Comparison of ENCODE assay signal across 9 mouse cellular contexts in genomic region chr4:53219351-53219750, GRCm38 (mm10). TPM values are rescaled to one million over a fixed set of nuclear protein-coding genes. Genes with fewer than 3 reads are reported as not detected.
A peak's percentile ranks its signal among the peaks of the same experiment; 100 is the strongest.
DNase-seq lines count a peak whose midpoint lies in the region; ATAC-seq and TF ChIP-seq lines count a peak whose summit lies in the region.
"Had no signal": no experiment of that assay in that cellular context is flagged by ENCODE, and none has a peak within 500 bp of the region (broad histone marks: within the 10 kb centered on the region; RNA-seq: fewer than 3 reads in every experiment).

No protein-coding gene starts in this region.

- H3K27ac ChIP-seq in forebrain, embryonic 14.5 days (ENCODE audit: low read depth, low read length): peak overlapping the region; percentile 65; the same call in 1 of the 2 replicates
- H3K27ac ChIP-seq in forebrain, embryonic 11.5 days (ENCODE audit: low read depth, low read length): no peak overlapping the region
- peak overlapping the region; percentile 73 for H3K27ac ChIP-seq in embryonic fibroblast, embryonic 13.5 days (ENCODE audit: insufficient read depth, low read length)
- no peak overlapping the region for H3K27ac ChIP-seq in lung, embryonic 16.5 days (ENCODE audit: low read length)

- peaks cover 21% of the 10 kb centered on the region for H3K4me1 ChIP-seq in forebrain, embryonic 14.5 days (ENCODE audit: control insufficient read depth, insufficient read depth, low read length)
- H3K4me1 ChIP-seq in forebrain, embryonic 11.5 days (replicated peaks; ENCODE audit: control insufficient read depth, insufficient read depth, low read length): peaks cover 9% of the 10 kb centered on the region; the same call in 1 of the 2 replicates
- H3K4me1 ChIP-seq in embryonic fibroblast, embryonic 13.5 days (ENCODE audit: control insufficient read depth, insufficient read depth, low read length): peaks cover 12% of the 10 kb centered on the region
- H3K4me1 ChIP-seq in lung, embryonic 16.5 days (replicated peaks; ENCODE audit: control insufficient read depth, insufficient read depth, low read length): peaks cover 20% of the 10 kb centered on the region

- no peak for TF ChIP-seq POLR2A in embryonic fibroblast, embryonic 13.5 days (IDR thresholded peaks at IDR 0.05; ENCODE audit: low read depth, low read length)

- H3K9me3 ChIP-seq in forebrain, embryonic 14.5 days (replicated peaks; ENCODE audit: control insufficient read depth, low read length): no peaks in the 10 kb centered on the region
- H3K9me3 ChIP-seq in forebrain, embryonic 11.5 days (ENCODE audit: control insufficient read depth, low read length): no peaks in the 10 kb centered on the region
- no peaks in the 10 kb centered on the region for H3K9me3 ChIP-seq in lung, embryonic 16.5 days (ENCODE audit: control insufficient read depth, low read length)
- H3K9me3 ChIP-seq: limb, embryonic 12.5 days had no signal

- DNase-seq in forebrain, embryonic 14.5 days (ENCODE audit: low spot score): peak; percentile 54
- DNase-seq in forebrain, embryonic 11.5 days (ENCODE audit: low spot score): no peak
- DNase-seq in 3134 (ENCODE audit: extremely low read depth, insufficient read length, low spot score): peak; percentile 72
- peak; percentile 76 for DNase-seq in heart, postnatal 25 days (ENCODE audit: low spot score)
- no peak for DNase-seq in thymus, adult 18-20 months
- DNase-seq in retina, postnatal 1 day: no peak

- no peaks in the 10 kb centered on the region for H3K36me3 ChIP-seq in forebrain, embryonic 14.5 days (ENCODE audit: control insufficient read depth, insufficient read depth, low read length)
- no peaks in the 10 kb centered on the region for H3K36me3 ChIP-seq in forebrain, embryonic 11.5 days (ENCODE audit: control insufficient read depth, insufficient read depth, low read length)
- H3K36me3 ChIP-seq in lung, embryonic 16.5 days (ENCODE audit: control insufficient read depth, insufficient read depth, low read length): no peaks in the 10 kb centered on the region
- H3K36me3 ChIP-seq: limb, embryonic 12.5 days had no signal

- H3K9ac ChIP-seq in forebrain, embryonic 14.5 days (ENCODE audit: low read length): no peak overlapping the region
- no peak overlapping the region for H3K9ac ChIP-seq in forebrain, embryonic 11.5 days (ENCODE audit: low read length)
- H3K9ac ChIP-seq in lung, embryonic 16.5 days (ENCODE audit: low read length): no peak overlapping the region
- H3K9ac ChIP-seq: limb, embryonic 12.5 days had no signal

- no peaks in the 10 kb centered on the region for H3K27me3 ChIP-seq in forebrain, embryonic 14.5 days (replicated peaks; ENCODE audit: control insufficient read depth, insufficient read depth, low read length)
- no peaks in the 10 kb centered on the region for H3K27me3 ChIP-seq in forebrain, embryonic 11.5 days (ENCODE audit: control insufficient read depth, insufficient read depth, low read length)
- no peaks in the 10 kb centered on the region for H3K27me3 ChIP-seq in lung, embryonic 16.5 days (ENCODE audit: control insufficient read depth, insufficient read depth, low read depth, low read length)
- H3K27me3 ChIP-seq: limb, embryonic 12.5 days had no signal

- peak; percentile 9 for ATAC-seq in forebrain, embryonic 14.5 days
- no peak for ATAC-seq in forebrain, embryonic 11.5 days (replicated peaks; ENCODE audit: low FRiP score)
- peak; percentile 13; the same call in 1 of the 2 replicates for ATAC-seq in lung, embryonic 16.5 days (ENCODE audit: low read depth)

- no peak overlapping the region for H3K4me3 ChIP-seq in forebrain, embryonic 14.5 days (ENCODE audit: low read depth, low read length)
- no peak overlapping the region for H3K4me3 ChIP-seq in forebrain, embryonic 11.5 days (ENCODE audit: low read depth, low read length)
- no peak overlapping the region for H3K4me3 ChIP-seq in embryonic fibroblast, embryonic 13.5 days (ENCODE audit: insufficient read depth, low read length)
- H3K4me3 ChIP-seq in lung, embryonic 16.5 days (ENCODE audit: low read length): no peak overlapping the region
- H3K4me3 ChIP-seq: limb, embryonic 12.5 days had no signal

- intact Hi-C loops in heart, postnatal 25 days (cut with DNase I): loop anchor here (5.0 kb wide), 1 partner anchor 102 kb away; no protein-coding TSS in a partner anchor

- WGBS in forebrain, embryonic 14.5 days: 46% methylated on average over 3 of the region's 3 CpGs
- 47% methylated on average over 3 of the region's 3 CpGs for WGBS in forebrain, embryonic 11.5 days
- 55% methylated on average over 3 of the region's 3 CpGs for WGBS in lung, embryonic 16.5 days

- TF ChIP-seq CTCF in embryonic fibroblast, embryonic 13.5 days (IDR thresholded peaks at IDR 0.05; ENCODE audit: borderline replicate concordance, insufficient read depth, low read length): no peak

- no peak overlapping the region; the same call in 1 of the 2 replicates for H3K4me2 ChIP-seq in forebrain, embryonic 14.5 days (ENCODE audit: low read length)
- no peak overlapping the region for H3K4me2 ChIP-seq in forebrain, embryonic 11.5 days (ENCODE audit: low read depth, low read length, severe bottlenecking)
- no peak overlapping the region for H3K4me2 ChIP-seq in lung, embryonic 16.5 days (ENCODE audit: low read depth, low read length)

RNA-seq across cellular contexts. Expression of gene Abca1, which starts 59.7 kb away (rescaled TPM):
- 9.6 and 12.3 TPM in 2 replicates for polyA plus RNA-seq in forebrain, embryonic 14.5 days (2014; fragmentation: Nextera tagmentation; extraction: Ambion mirVana)
- polyA plus RNA-seq in forebrain, embryonic 11.5 days (2014; fragmentation: Nextera tagmentation; extraction: Ambion mirVana): 5.0 and 5.6 TPM in 2 replicates
- polyA plus RNA-seq in embryonic fibroblast, embryonic 13.5 days (2011; ENCODE audit: insufficient read length, low read depth, missing spikeins): 15.7 and 20.4 TPM in 2 replicates
- 10 to 100 TPM; 13.6 to 19.7 TPM for total RNA-seq in heart, postnatal 25 days (2021)
- 9.8 and 10.5 TPM in 2 replicates for polyA plus RNA-seq in lung, embryonic 16.5 days (2015; fragmentation: Nextera tagmentation; extraction: Ambion mirVana)

Comparison
In these comparisons a context has a peak if more than half of its experiments do, and no peak if none do; other contexts are left out.
1. DNase-seq: peak in forebrain, embryonic 14.5 days (single experiment), 3134 (single experiment) and heart, postnatal 25 days (single experiment); none in forebrain, embryonic 11.5 days (single experiment), thymus, adult 18-20 months (0 of 2) and retina, postnatal 1 day (single experiment).
2. H3K27ac ChIP-seq: peak in forebrain, embryonic 14.5 days (single experiment) and embryonic fibroblast, embryonic 13.5 days (single experiment); none in forebrain, embryonic 11.5 days (single experiment) and lung, embryonic 16.5 days (single experiment).